Mouse (Mus musculus) c-Kit-positive CD71-positive TER-119-negative erythroid progenitor cells, embryonic 14.5 days (primary cell): ENCODE measurements at regions not wholly inside any gene's neighbourhood (a gene's known extent, or its start where the extent isn't known, plus 50 kb on each side); places are given as distances from the start of the nearest gene placed in this dataset.

Experiments
- DNase-seq: peaks from one replicate; pipeline ENCODE4 v3.0.0-alpha.2; 2013; ENCODE audit warnings: low read depth

- DNase-seq = no peak
Observed at GRCm38 (mm10) chr17:62415152-62415551, 466.0 kb downstream of the Efna5 start.

DNA sequence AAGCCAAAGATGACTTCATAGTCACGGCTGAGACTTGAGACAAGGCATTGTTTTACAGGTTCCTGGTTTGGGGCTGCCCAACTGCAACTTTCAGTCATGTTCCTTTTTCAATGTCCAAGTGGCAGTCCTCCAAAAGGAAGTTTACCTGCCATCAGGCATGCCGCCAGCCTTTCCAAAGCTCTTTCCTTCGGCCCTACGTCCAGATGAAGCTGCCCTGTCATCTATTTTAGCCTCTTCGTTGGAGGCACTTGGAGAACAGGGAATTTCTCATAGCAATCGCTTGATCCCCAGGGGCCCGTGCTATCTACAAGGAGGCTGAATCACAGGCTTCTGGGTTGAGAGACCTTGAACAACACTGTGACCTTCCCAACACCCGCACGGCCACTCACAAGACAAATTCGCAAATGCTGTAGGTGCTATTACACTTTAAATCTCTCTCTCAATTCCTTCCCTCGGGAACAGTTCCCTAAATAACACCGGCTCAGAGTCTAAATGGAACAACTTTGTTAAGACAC is 468.4 kb downstream of the Efna5 start:
- no peak for DNase-seq

GRCm38 (mm10) chr17:62403739-62404138 is 477.4 kb downstream of the Efna5 start:
- no peak for DNase-seq

DNA sequence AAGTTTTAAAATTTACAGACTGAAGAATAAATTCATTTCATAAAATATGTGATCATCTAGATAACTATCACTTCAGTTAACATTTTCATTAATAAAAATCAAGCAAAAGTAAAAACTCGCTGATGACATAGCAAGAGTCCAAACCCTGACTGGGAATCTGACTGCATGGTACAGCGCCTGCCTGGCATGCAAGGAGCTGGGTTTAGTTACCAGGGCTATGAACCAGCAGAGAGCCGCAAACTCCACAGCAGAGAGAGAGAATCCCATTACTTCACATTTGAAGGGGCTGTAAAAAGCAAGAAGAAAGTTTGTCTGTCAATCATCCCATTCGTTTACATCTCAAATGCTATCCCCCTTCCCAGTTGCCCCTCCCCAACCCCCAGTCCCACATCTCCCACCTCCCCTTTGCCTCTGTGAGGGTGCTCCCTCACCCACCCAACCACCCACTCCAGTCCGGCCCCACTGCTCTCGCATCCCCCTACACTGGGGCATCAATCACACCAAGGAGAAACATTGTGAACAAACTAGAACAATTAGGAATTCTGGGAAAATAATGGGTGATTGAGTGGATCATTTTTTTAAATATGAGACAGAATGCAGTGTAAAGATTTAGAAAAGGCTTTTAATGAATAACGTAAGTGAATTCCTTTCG is 487.6 kb downstream of the Efna5 start:
- no peak for DNase-seq

DNA sequence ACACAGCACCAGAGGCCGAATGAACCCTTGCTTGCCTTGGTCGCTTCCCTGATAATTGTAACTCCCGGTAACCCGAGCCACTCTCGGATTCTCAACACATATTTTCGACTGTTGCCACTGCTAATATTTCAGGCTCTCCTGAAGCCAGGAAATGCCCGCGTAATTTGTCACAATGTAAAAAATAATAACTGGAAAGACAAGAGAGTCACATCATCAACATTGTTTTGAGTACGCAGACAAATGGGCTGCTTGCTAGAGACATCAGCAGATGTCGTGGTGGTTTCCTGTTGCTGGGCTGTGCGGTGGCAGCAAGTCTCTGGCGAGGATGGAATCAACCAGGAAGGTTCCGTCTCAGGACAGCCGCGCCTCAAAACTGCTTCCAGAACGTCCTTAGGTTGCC is 497.1 kb downstream of the Efna5 start:
- no peak for DNase-seq

GRCm38 (mm10) chr17:62378868-62379417 is 502.2 kb downstream of the Efna5 start:
- DNase-seq = no peak

DNA sequence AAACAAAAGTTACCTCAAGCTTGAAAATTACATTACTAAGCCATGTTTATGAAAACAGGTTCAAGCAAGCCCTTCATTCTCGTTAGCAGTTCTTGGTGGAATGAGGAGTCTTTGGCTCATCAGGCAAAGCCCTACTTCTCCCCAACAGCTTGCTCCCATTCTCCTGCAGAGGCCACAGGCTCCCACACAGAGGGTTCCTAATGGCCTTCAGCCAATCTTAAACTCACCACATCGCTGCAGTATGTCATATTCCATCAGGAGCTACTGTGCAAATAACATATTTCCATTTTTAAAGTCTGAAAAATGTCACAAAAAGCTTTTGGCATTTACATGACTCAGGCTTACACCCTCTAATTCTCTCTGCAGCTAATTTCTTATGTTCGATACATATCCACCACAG is 512.0 kb downstream of the Efna5 start:
- DNase-seq = no peak

- DNase-seq = no peak
Observed at GRCm38 (mm10) chr17:62367937-62368336, 513.2 kb downstream of the Efna5 start.

- DNase-seq = no peak
Observed at GRCm38 (mm10) chr17:62358323-62358722, 522.8 kb downstream of the Efna5 start.

DNA sequence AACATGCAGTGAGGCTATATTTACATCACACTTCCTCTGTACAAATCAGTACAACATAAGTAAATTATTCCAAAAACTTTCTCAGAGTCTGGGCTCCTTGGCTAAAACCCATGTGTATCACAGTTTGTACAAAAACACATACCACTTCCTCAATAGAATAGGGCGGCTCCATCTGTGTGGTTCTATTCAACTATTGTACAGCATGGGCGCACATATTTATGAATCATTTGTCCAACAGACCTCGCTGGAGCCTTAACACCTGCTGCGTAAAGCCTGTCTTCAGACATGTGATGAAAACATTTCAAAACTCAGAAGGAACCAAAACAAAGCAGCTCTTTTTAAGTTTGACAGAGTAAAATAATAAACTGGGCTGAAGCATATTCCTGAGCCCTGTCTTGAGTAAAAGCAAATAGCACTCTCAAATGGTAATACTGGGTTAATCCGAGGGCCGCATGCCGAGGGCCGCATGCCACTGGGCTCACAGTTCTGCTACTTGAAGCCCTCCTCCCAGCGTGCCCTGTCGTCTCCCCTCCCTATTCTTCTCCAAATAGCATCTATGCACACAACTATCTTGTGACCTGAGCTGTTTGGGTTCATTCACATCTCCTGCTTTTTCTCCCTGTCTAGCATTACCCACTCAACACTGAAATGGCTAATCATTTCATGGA is 543.1 kb downstream of the Efna5 start:
- DNase-seq = no peak

DNA sequence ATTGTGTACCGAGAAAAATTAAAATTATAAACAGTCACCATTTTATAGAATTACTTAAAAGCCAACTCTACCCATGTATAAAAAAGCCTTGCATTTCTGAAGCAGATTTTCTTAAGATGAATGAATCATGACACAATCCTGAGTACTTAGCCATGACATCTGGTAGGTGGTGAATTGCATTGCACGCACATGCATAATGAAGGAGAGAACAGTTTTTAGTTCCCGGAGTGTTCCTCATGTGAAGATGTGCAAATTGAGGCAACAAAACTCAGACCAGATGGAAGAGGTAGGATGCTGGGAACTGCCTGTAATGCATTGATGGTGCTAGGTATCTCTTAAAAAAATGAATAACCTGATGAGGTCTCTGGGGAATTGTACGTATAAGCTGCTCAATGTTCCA is 550.9 kb downstream of the Efna5 start:
- no peak for DNase-seq

GRCm38 (mm10) chr17:62326844-62327243 is 554.3 kb downstream of the Efna5 start:
- no peak for DNase-seq

DNA sequence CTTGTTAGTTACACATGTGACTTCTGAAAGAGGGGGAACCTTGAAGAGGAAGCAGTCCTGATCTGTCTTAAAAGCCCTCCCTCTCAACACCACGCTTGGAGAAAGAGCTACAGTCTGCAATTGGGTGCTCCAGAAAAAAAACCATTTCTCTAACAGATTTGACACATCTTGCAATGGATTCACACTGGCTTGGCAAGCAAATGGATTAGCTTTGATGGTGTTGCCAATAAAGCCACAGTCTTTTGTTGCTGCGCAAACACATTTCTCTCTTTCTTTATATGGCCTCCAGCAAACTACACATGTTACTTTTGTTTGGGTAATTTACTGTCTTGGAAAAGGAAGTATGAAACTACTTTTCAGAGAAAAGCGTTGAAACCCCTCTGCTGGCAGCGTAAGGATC is 562.1 kb downstream of the Efna5 start:
- DNase-seq = no peak

GRCm38 (mm10) chr17:62310059-62310458 is 571.1 kb downstream of the Efna5 start:
- no peak for DNase-seq

- DNase-seq = no peak
Observed at GRCm38 (mm10) chr17:62307111-62307510, 574.0 kb downstream of the Efna5 start.

- DNase-seq = no peak
Observed at GRCm38 (mm10) chr17:62306524-62306923, 574.6 kb downstream of the Efna5 start.

DNA sequence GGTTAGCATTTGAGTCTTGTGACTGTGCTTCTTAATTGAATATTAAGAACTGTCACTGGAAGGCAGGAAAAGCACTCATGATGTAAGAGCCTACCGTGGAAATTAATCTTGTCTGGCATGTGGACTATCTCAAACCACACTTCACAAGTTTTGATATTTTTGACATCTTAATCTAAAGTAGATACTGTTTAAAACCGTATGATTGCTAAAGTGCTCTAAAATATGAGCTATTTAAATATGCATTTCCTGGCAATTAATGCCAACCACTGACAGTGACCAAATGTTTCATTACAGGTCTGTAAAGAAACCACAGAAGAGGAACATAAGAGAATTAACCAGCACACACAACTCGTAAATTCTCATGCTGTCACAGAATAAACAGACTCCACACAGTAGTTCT is 576.0 kb downstream of the Efna5 start:
- no peak for DNase-seq

- no peak for DNase-seq
Observed at GRCm38 (mm10) chr17:62304073-62304472, 577.0 kb downstream of the Efna5 start.

DNA sequence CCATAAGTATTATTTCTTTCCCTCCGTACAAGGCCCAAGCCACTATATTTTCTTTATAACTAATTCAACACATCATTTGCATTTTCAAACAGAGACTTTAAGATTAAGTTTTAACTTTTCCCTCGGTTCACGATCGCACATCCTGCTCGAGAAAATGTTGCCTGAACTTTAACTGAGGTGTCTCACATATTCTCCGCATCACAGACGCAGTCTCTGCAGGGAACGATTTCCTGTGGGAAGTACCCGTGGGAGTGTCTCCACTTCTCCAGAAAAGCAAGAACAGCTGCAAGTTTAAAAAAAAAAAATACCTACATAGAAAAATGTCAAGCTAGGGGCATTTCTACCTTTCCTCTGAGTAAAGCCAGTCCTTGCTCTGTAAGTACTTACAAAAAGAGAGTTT is 581.2 kb downstream of the Efna5 start:
- DNase-seq = no peak

- DNase-seq = no peak
Observed at GRCm38 (mm10) chr17:62297393-62298060, 583.6 kb downstream of the Efna5 start.

DNA sequence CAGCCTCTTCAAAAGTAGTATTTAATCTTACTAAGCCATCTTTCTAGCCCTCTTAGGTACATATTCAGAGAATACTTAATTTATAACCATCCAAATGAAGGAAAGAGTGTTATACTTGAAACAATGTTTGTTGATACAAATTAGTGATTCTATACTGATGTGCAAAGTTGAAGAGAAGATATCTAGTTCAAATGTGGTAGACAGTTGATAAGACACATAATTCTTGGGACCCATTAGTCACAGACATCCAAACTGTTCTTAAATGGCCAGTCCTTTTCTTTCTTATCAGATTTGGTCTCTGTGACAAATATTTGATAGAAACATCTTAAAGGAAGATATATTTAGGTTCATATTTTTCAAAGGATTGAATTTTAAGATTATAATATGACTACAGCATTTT is 585.7 kb downstream of the Efna5 start:
- DNase-seq = no peak

DNA sequence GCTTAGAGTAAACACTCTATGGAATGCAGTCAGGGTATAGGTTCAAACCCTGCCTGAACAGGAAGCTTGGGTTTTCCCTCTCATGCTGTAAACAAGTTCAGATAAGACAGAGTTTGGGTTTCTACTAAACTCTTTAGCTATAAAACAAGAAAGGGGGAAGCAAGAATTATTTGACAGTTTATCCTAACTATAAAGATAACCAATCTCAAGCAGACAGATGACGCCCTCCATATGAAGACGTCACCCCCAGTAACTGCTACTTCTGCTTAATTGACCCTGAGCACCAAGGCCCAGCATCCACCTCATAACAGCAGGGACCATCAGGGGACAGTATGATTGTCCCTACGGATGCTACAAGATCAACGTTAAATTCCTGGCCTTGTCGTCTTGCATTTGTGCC is 588.4 kb downstream of the Efna5 start:
- no peak for DNase-seq

GRCm38 (mm10) chr17:62287666-62288065 is 593.5 kb downstream of the Efna5 start:
- DNase-seq = no peak
